Mouse (Mus musculus): ENCODE data around the gene Rabgap1.
"Not testable (repeated sequence)": the region's sequence is repeated elsewhere in the genome, so short reads cannot be mapped to it uniquely, and the experiment has no call there.

DNA sequence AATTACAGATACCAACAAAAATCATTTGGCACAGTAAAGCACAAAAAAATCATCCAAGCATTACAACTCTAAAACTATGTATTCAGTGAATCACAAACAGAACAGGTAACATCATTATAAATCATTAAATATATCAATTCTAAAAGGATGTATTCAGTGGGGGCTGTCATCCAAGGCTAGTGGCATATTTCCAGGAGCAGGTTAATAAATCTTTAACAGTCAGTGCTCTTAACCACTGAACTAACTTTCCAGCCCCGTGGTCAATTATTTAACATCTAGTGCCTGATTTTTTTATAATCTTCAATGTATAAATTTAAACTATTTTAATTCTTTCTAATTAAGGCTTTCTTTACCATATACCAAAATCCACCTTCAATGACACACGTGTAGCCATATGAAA is 62.8 kb downstream of the Rabgap1 start:
- not testable (repeated sequence) for TF ChIP-seq CTCF, EP300 (IDR thresholded peaks at IDR 0.05; ENCODE audit: low read depth)
